Mouse (Mus musculus) midbrain, embryonic 14.5 days (tissue): Measurements from ENCODE around the gene Lman2l. TPM values are rescaled to one million over a fixed set of nuclear protein-coding genes. Genes with fewer than 3 reads are reported as not detected.

Experiments used
- ATAC-seq: fragments of 200-750 bp; cut with Nextera tagmentation; 2 replicates; pipeline ENCODE4 v1.8.0; 2017; ENCODE audit warnings: moderate number of reproducible peaks, moderate library complexity; ENCODE audit not compliant: low FRiP score, low TSS enrichment
- DNase-seq: peaks from one replicate; pipeline ENCODE4 v3.0.0-alpha.2; 2015
- H3K27ac ChIP-seq: fragments of 300-500 bp; sonication (generic); replicated peaks from 2 replicates; pipeline ENCODE4 v1.5.1; 2014; ENCODE audit warnings: mild to moderate bottlenecking, low read depth, low read length, moderate library complexity
- H3K27me3 ChIP-seq: fragments of 300-500 bp; sonication (generic); 2 replicates; pipeline ENCODE4 v1.6.1; 2014; ENCODE audit warnings: low read length, control low read depth, mixed read lengths; ENCODE audit not compliant: control insufficient read depth, insufficient read depth
- H3K36me3 ChIP-seq: fragments of 300-500 bp; sonication (generic); 2 replicates; pipeline ENCODE4 v1.6.1; 2014; ENCODE audit warnings: low read length, control low read depth; ENCODE audit not compliant: control insufficient read depth, insufficient read depth
- H3K4me1 ChIP-seq: fragments of 300-500 bp; sonication (generic); 2 replicates; pipeline ENCODE4 v1.6.1; 2014; ENCODE audit warnings: mild to moderate bottlenecking, antibody characterized with exemption, low read length, control low read depth; ENCODE audit not compliant: control insufficient read depth, insufficient read depth
- H3K4me2 ChIP-seq: fragments of 300-500 bp; sonication (generic); 2 replicates; pipeline ENCODE4 v1.6.1; 2014; ENCODE audit warnings: mild to moderate bottlenecking, low read length, moderate library complexity
- H3K4me3 ChIP-seq: fragments of 300-500 bp; sonication (generic); replicated peaks from 2 replicates; pipeline ENCODE4 v1.5.1; 2014; ENCODE audit warnings: low read depth, low read length
- H3K9ac ChIP-seq: fragments of 300-500 bp; sonication (generic); replicated peaks from 2 replicates; pipeline ENCODE4 v1.6.1; 2014; ENCODE audit warnings: mild to moderate bottlenecking, low read length, moderate library complexity
- H3K9me3 ChIP-seq: fragments of 300-500 bp; sonication (generic); 2 replicates; pipeline ENCODE4 v1.6.1; 2016; ENCODE audit warnings: low read length, control low read depth, mixed read lengths; ENCODE audit not compliant: control insufficient read depth
- WGBS: fragments of 180-500 bp; shearing (Covaris S2); extraction: QIAGEN DNeasy Blood & Tissue Kit; methylation state at CpG from one replicate; pipeline ENCODE4 v1.1.7; 2014; 5-methylcytosine and 5-hydroxymethylcytosine counted together
- polyA plus RNA-seq: library from polyadenylated mRNA; unstranded; fragments of >200 nt; fragmentation: Nextera tagmentation; extraction: Ambion mirVana; gene quantifications from 2 replicates; pipeline ENCODE4 v1.2.1, GENCODE M21; 2014

The Lman2l gene
- 41.2 and 42.7 TPM in 2 replicates for polyA plus RNA-seq

DNA sequence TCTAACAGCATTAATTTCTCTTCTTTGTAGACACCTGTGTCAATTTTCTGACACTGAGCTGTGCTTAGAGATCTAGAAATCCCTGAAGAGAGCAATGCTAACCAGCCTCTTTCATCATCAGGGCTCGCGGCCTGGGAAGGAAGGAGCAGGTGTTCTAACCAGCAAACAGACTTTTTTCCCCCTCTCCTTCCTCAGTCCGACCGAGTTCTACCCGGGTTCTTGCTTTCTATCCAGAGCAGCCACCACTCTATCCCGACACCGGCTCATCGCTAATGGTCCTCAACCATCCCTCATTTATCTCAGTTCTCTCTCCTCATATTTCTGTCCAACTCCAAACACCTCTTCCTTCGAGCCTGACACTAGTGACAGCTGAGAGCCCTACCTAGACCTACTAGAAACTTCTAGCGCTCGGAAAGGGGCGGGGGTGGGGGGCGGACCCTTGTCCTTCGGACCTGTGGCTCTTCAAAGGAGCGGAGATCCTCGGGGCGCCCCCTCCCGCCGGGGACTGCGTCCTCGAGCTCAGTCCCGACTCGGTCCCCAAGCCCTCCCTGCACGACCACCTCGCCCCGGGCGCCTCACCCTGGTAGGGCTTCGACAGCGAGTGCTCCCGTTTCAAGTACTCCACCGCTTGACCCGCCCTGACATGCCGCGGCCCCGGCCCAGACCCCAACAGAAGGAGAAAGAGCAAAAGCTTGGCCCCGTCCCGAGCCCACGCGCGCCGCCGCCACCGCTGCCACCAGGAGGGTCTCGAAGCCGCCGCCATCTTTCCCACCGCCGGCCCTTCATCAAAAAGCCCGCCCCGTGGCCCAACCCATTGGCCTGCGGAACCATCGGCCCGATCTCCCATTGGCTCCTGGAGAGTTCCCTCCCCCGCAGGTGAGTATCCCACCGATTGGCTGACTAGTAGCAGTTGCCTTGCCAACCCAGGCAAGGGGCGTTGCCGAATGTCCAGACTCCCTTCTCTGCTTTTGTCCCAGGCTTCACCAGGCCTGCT is at the start of gene Lman2l:
Lman2l (minus strand) TSS at position 801 of the 994 bp plus-strand sequence.
- Histone ChIP-seq H3K9me3 (no peaks in the 10 kb centered on the region), H3K27ac (peak within 1 kb of the TSS; percentile 82), H3K9ac (peak within 1 kb of the TSS; percentile 68), H3K4me2 (peak within 1 kb of the TSS; percentile 74), H3K4me3 (peak within 1 kb of the TSS; percentile 76), H3K27me3 (no peaks in the 10 kb centered on the region), H3K36me3 (peaks cover 13% of the 10 kb centered on the region), H3K4me1 (peaks cover 10% of the 10 kb centered on the region; the same call in 1 of the 2 replicates)
- DNase-seq = peak; percentile 98
- peak; percentile 99 for ATAC-seq
- under 1% methylated on average over 50 of the region's 57 CpGs for WGBS

DNA sequence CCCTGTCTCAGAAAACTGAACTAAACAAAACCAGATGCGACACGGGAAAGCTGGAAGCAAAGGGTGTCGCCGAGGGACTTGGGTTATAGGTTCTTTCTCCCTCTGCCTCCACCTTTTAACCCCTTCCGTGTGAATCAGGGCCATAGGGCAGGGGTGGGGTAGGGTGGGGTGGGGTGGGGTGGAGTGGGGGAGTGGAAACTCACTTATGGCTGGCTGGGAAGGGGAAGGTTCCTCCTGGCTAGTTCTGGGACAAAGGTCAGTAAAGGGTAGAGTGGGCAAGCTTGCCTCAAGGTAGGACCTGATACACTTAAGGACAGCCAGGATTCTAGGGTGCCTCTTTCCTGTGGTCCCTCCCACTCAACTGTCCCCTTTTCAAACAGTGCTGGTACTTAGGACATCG is 48.2 kb upstream of the Lman2l start:
- Histone ChIP-seq H3K9me3 (no peaks in the 10 kb centered on the region), H3K27me3 (no peaks in the 10 kb centered on the region), H3K4me3 (no peak overlapping the region), H3K4me2 (no peak overlapping the region), H3K36me3 (peaks cover 1% of the 10 kb centered on the region; the same call in 1 of the 2 replicates), H3K27ac (no peak overlapping the region), H3K9ac (no peak overlapping the region), H3K4me1 (no peaks in the 10 kb centered on the region)
- DNase-seq = no peak
- no peak for ATAC-seq
- WGBS = 88% methylated on average over 6 of the region's 6 CpGs

DNA sequence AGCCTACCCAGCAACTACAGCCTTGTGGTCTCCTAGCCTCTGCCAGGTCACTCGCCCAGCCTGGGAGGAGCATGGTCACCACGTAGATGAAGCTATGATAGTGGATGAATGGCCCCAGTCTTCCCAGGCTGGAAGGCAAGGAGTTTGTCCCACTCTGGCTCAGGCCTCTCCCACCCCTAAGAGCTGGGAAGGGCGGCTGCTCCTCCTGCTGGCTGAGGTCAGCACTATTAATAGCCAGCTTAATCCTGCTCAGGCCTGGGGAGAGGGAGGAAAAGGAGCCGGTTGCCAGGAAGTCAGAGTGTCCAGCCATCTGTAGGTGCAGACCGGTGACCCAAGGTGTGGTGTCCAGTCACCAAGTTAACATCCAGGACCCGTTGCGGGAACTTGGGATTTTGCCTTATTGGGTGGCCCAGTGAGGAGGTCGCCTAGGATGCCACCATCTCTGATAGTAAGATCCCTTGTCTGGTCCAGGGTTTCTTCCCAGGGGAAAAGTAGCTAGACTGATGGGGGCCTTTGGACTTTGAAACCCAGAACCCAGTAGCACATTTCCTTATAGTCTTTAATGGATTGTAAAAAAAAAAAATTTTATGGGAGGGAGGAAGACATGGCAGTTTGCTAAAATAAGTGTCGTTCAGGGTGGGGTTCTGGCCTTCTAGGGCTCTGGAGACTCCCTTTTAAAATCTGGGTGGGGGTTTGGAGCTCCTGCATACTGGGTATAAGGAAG is 47.5 kb upstream of the Lman2l start:
- Histone ChIP-seq H3K4me2 (no peak overlapping the region), H3K27me3 (no peaks in the 10 kb centered on the region), H3K4me3 (no peak overlapping the region), H3K4me1 (no peaks in the 10 kb centered on the region), H3K9ac (no peak overlapping the region), H3K36me3 (no peaks in the 10 kb centered on the region), H3K27ac (no peak overlapping the region), H3K9me3 (no peaks in the 10 kb centered on the region)
- WGBS = 41% methylated on average over 9 of the region's 9 CpGs
- DNase-seq (peak; percentile 48), ATAC-seq (no peak)

DNA sequence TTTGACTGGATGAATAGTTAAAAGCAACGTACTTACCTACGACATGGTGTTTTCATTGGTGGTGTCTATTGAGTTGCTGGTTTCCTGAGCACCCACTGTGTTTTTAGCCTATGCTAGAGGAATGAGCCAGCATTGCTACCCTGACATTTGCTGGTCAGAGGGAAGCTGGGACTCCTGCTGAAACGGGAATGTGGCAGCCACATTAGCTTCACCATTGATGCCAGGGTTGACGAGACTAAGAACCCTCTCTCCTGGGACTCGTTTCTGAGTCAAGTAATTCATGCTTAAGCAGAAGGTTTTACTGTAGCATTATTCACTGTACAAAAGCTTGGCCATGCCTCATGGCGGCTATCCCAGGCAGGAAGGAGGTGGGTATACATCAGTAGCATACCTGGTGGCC is 44.6 kb upstream of the Lman2l start:
- ATAC-seq = no peak
- DNase-seq = peak; percentile 17

DNA sequence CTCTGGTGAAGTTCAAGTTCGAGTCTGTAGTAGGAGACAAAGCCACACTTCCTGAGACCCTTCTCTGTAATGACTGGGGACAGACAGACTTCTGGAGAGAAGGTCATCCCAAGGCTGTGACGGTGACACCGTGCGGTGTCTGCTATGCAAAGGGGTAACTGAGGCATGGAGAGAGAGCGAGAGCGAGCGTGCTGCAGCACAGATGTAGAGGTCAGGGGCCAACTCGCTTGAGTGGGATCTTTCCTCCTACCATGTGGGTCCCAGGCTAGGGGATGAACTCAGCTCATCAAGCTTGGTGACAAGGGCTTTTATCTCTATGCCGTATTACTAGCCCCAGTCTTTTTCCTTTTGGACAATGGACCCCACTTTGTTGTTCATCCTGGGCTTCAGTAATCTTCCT is 42.0 kb upstream of the Lman2l start:
- DNase-seq (no peak), ATAC-seq (no peak)
- WGBS = 35% methylated on average over 9 of the region's 9 CpGs
- H3K4me1 ChIP-seq = no peaks in the 10 kb centered on the region
- H3K9ac ChIP-seq = no peak overlapping the region
- H3K36me3 ChIP-seq = no peaks in the 10 kb centered on the region
- H3K27me3 ChIP-seq = no peaks in the 10 kb centered on the region
- H3K4me3 ChIP-seq = no peak overlapping the region
- no peak overlapping the region for H3K4me2 ChIP-seq
- no peaks in the 10 kb centered on the region for H3K9me3 ChIP-seq
- no peak overlapping the region for H3K27ac ChIP-seq

More for the DNA sequence above, 44.6 kb upstream of the Lman2l start:
- Histone ChIP-seq H3K36me3 (no peaks in the 10 kb centered on the region), H3K4me1 (no peaks in the 10 kb centered on the region), H3K9me3 (no peaks in the 10 kb centered on the region), H3K27ac (no peak overlapping the region), H3K4me2 (no peak overlapping the region), H3K27me3 (no peaks in the 10 kb centered on the region), H3K4me3 (no peak overlapping the region), H3K9ac (no peak overlapping the region)
- WGBS = 63% methylated on average over 6 of the region's 6 CpGs

DNA sequence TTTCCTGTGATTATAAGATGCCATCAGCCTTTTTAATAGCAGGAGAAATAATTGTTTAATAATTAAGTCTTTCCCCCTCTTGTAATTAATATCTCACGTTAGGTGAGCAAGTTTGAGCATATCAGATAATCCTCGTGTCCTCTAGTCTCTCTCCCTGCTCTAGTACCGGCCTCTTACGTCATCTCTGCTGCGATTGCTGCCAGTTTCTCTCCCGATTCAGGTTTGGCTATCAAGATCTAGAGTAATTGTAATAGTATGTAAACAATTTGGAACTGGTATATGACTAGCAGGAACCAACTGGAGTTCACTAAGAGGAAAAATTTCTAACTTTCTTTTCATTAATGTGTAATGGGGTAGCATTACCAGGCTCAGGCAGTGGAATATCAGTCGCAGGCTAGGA is 40.0 kb upstream of the Lman2l start:
- whole genome bisulfite sequencing = 82% methylated on average over 7 of the region's 7 CpGs
- Histone ChIP-seq H3K9ac (no peak overlapping the region), H3K4me1 (no peaks in the 10 kb centered on the region), H3K27me3 (no peaks in the 10 kb centered on the region), H3K27ac (no peak overlapping the region), H3K4me2 (no peak overlapping the region), H3K4me3 (no peak overlapping the region), H3K9me3 (no peaks in the 10 kb centered on the region), H3K36me3 (no peaks in the 10 kb centered on the region)
- no peak for ATAC-seq
- no peak for DNase-seq

DNA sequence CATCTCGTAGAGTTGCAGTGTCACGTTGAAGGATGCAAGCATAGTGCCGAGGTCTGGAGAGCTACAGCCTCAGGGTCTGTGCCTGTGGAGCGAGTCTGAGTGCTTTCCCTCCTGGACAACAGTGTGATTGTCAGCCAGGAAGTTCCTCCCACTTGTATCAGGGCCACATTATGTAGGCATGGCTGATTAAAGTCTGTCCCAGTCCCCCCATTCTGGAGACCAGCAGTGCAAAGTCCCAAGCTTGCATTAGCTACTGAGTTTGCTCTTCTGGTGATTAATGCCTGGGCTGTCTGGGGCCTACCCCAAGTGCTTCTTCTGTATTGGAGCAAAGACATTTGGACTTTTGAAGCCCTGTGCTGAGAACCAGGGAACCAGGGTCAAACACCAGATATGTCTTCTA is 38.8 kb upstream of the Lman2l start:
- Histone ChIP-seq H3K36me3 (no peaks in the 10 kb centered on the region), H3K9me3 (no peaks in the 10 kb centered on the region), H3K4me1 (no peaks in the 10 kb centered on the region), H3K27ac (no peak overlapping the region), H3K27me3 (no peaks in the 10 kb centered on the region), H3K4me2 (no peak overlapping the region), H3K9ac (no peak overlapping the region), H3K4me3 (no peak overlapping the region)
- DNase-seq = no peak
- WGBS = 75% methylated on average over 4 of the region's 4 CpGs
- ATAC-seq = no peak

DNA sequence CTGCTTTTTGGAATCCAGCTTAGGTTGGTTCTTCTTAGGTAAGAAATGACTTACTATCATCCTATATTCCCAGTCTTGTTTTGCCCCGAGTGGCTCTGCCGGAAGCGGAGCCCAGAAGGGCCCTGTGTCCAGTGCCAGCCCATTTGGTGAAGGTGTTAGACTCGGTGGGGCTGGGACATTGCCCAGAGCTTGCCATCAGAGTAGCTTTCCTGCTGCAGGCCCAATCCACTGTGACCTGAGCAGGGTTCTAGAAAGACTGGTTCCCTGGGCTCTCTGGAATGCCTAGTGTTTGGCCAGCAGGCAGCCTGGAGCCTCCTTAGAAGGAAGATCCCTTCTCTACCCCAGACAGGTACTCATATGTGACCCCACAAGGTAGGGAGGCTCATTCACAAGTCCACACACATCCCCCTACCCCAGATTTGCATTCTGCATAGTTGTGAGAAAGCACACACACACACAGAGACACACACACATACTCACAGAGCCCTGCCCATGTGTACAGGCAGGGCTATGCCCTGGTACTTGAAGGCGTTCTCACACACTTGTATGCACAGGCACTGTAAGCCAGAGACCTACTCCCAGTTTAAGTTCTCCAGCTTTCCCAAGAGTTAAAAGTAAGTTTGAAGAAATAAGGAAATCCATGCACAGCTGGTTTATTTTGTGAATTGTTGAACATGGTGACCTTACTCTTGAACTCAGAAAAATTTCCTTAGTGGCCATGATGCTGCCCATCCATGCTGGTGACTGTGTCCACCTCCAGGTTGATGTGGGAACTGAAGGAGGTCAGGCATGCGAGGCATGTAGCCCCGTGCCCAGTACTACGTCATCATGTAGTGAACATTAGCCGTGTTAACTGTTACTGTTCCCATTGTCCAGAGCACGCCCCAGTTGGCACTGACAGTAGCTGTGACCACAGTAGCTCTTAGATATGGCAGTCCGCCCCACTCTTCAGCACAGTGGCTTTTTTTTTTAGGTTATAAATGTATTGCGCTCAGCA is 35.1 kb upstream of the Lman2l start:
- 93% methylated on average over 12 of the region's 12 CpGs for WGBS
- DNase-seq = no peak
- H3K4me1 ChIP-seq = peaks cover 15% of the 10 kb centered on the region
- H3K27me3 ChIP-seq = no peaks in the 10 kb centered on the region
- no peak for ATAC-seq
- no peaks in the 10 kb centered on the region for H3K36me3 ChIP-seq
- no peak overlapping the region for H3K4me2 ChIP-seq
- H3K4me3 ChIP-seq = no peak overlapping the region
- H3K27ac ChIP-seq = no peak overlapping the region
- no peak overlapping the region for H3K9ac ChIP-seq
- no peaks in the 10 kb centered on the region for H3K9me3 ChIP-seq
